17 mouse cellular contexts compared by ENCODE assay signal in genomic region chr9:27477079-27477687, GRCm38 (mm10).
A peak's percentile ranks its signal among the peaks of the same experiment; 100 is the strongest.
DNase-seq lines count a peak whose midpoint lies in the region; ATAC-seq and TF ChIP-seq lines count a peak whose summit lies in the region.
"Had no signal": no experiment of that assay in that cellular context is flagged by ENCODE, and none has a peak within 500 bp of the region (broad histone marks: within the 10 kb centered on the region; RNA-seq: fewer than 3 reads in every experiment).

No protein-coding gene starts in this region.

- no peaks in the 10 kb centered on the region for H3K36me3 ChIP-seq in lung, postnatal 0 days (ENCODE audit: insufficient read depth, low read length)
- H3K36me3 ChIP-seq in hindbrain, embryonic 14.5 days (replicated peaks; ENCODE audit: control insufficient read depth, insufficient read depth): no peaks in the 10 kb centered on the region
- no peaks in the 10 kb centered on the region for H3K36me3 ChIP-seq in neural tube, embryonic 14.5 days (ENCODE audit: control insufficient read depth, insufficient read depth, low read length)
- H3K36me3 ChIP-seq: heart, embryonic 12.5 days; limb, embryonic 13.5 days; liver, embryonic 15.5 days; midbrain, embryonic 12.5 days had no signal

- no peaks in the 10 kb centered on the region for H3K27me3 ChIP-seq in lung, postnatal 0 days (replicated peaks; ENCODE audit: insufficient read depth, low read length)
- no peaks in the 10 kb centered on the region for H3K27me3 ChIP-seq in hindbrain, embryonic 14.5 days (ENCODE audit: control insufficient read depth, insufficient read depth, low read length)
- H3K27me3 ChIP-seq in neural tube, embryonic 14.5 days (ENCODE audit: control insufficient read depth, insufficient read depth, low read length): no peaks in the 10 kb centered on the region
- H3K27me3 ChIP-seq: heart, embryonic 12.5 days; limb, embryonic 13.5 days; liver, embryonic 15.5 days; midbrain, embryonic 12.5 days had no signal

- no peak overlapping the region for H3K4me3 ChIP-seq in lung, postnatal 0 days (ENCODE audit: low read depth, low read length)
- H3K4me3 ChIP-seq in lung, adult 2 months (replicated peaks; ENCODE audit: extremely low read depth, low read depth, low read length): no peak overlapping the region
- H3K4me3 ChIP-seq in hindbrain, embryonic 14.5 days (replicated peaks; ENCODE audit: low read length): no peak overlapping the region
- H3K4me3 ChIP-seq in neural tube, embryonic 14.5 days (ENCODE audit: low read depth, low read length): no peak overlapping the region
- H3K4me3 ChIP-seq: heart, embryonic 12.5 days; limb, embryonic 13.5 days; liver, embryonic 15.5 days; midbrain, embryonic 12.5 days had no signal

- H3K9me3 ChIP-seq in lung, postnatal 0 days (ENCODE audit: low read length): no peaks in the 10 kb centered on the region
- no peaks in the 10 kb centered on the region for H3K9me3 ChIP-seq in hindbrain, embryonic 14.5 days (ENCODE audit: control insufficient read depth, low read length)
- no peaks in the 10 kb centered on the region for H3K9me3 ChIP-seq in neural tube, embryonic 14.5 days (ENCODE audit: control insufficient read depth, low read length)
- H3K9me3 ChIP-seq: limb, embryonic 13.5 days; liver, embryonic 15.5 days; midbrain, embryonic 12.5 days had no signal

- no peaks in the 10 kb centered on the region for H3K4me1 ChIP-seq in lung, postnatal 0 days (ENCODE audit: insufficient read depth, low read depth, low read length)
- no peaks in the 10 kb centered on the region for H3K4me1 ChIP-seq in lung, adult 2 months (ENCODE audit: control insufficient read depth, insufficient read depth, low read length)
- 0 out of 2 replicates have a peak, but pooled peaks cover 8% of the 10 kb centered on the region for H3K4me1 ChIP-seq in hindbrain, embryonic 14.5 days (replicated peaks; ENCODE audit: control insufficient read depth, insufficient read depth, low read length)
- no peaks in the 10 kb centered on the region for H3K4me1 ChIP-seq in neural tube, embryonic 14.5 days (ENCODE audit: control insufficient read depth, insufficient read depth, low read length)
- H3K4me1 ChIP-seq: limb, embryonic 13.5 days; liver, embryonic 15.5 days; midbrain, embryonic 12.5 days had no signal

- no peak overlapping the region for H3K9ac ChIP-seq in lung, postnatal 0 days (replicated peaks; ENCODE audit: low read depth)
- H3K9ac ChIP-seq in hindbrain, embryonic 14.5 days: no peak overlapping the region
- no peak overlapping the region for H3K9ac ChIP-seq in neural tube, embryonic 14.5 days (replicated peaks; ENCODE audit: low read depth, low read length)
- H3K9ac ChIP-seq: heart, embryonic 12.5 days; limb, embryonic 13.5 days; liver, embryonic 15.5 days; midbrain, embryonic 12.5 days had no signal

- no peak for TF ChIP-seq EP300 in lung, postnatal 0 days (IDR thresholded peaks at IDR 0.05)

- no peak overlapping the region for H3K4me2 ChIP-seq in lung, postnatal 0 days (replicated peaks; ENCODE audit: low read depth, low read length)
- no peak overlapping the region for H3K4me2 ChIP-seq in hindbrain, embryonic 14.5 days (replicated peaks)
- no peak overlapping the region for H3K4me2 ChIP-seq in neural tube, embryonic 14.5 days (ENCODE audit: low read depth, low read length)
- H3K4me2 ChIP-seq: heart, embryonic 12.5 days; limb, embryonic 13.5 days; liver, embryonic 15.5 days; midbrain, embryonic 12.5 days had no signal

- TF ChIP-seq CTCF in lung, postnatal 0 days (IDR thresholded peaks at IDR 0.05): no peak
- TF ChIP-seq CTCF in lung, adult 2 months (IDR thresholded peaks at IDR 0.05; ENCODE audit: insufficient read depth, low read length): no peak

- DNase-seq in cerebellum, adult 11 months: peak; percentile 13
- no peak for DNase-seq in lung, postnatal 0 days (ENCODE audit: low spot score)
- no peak for DNase-seq in lung, adult 2 months
- DNase-seq in hindbrain, embryonic 14.5 days (ENCODE audit: low spot score): no peak
- DNase-seq in frontal cortex, postnatal 36 days (ENCODE audit: low spot score in 2 of 2): no peak
- no peak for DNase-seq in thymus, adult 18-20 months
- DNase-seq: adrenal gland, postnatal 14 days; gastrocnemius, postnatal 25 days; heart, postnatal 4 days; kidney, adult 18-20 months; kidney, postnatal 36 days had no signal

- WGBS in lung, postnatal 0 days: 51% methylated on average over 4 of the region's 4 CpGs
- WGBS in lung, adult 2 months: 56% methylated on average over 4 of the region's 4 CpGs
- WGBS in hindbrain, embryonic 14.5 days: 36% methylated on average over 4 of the region's 4 CpGs
- 39% methylated on average over 4 of the region's 4 CpGs for WGBS in neural tube, embryonic 14.5 days

- TF ChIP-seq POLR2A in lung, adult 2 months (IDR thresholded peaks at IDR 0.05; ENCODE audit: borderline replicate concordance, extremely low read depth, low read depth, low read length): no peak

- ATAC-seq in cerebellum, adult (ENCODE audit: insufficient number of reproducible peaks, low FRiP score, low TSS enrichment): no peak
- ATAC-seq in lung, postnatal 0 days: peak; percentile 23; the same call in 1 of the 2 replicates
- peak; percentile 55; the same call in 1 of the 2 replicates for ATAC-seq in hindbrain, embryonic 14.5 days (ENCODE audit: low FRiP score)
- ATAC-seq in neural tube, embryonic 14.5 days (ENCODE audit: low read depth): peak; percentile 46; the same call in 1 of the 2 replicates

- H3K27ac ChIP-seq in lung, postnatal 0 days (ENCODE audit: low read length): no peak overlapping the region
- no peak overlapping the region for H3K27ac ChIP-seq in hindbrain, embryonic 14.5 days
- H3K27ac ChIP-seq in neural tube, embryonic 14.5 days (ENCODE audit: low read depth, low read length): no peak overlapping the region
- H3K27ac ChIP-seq: limb, embryonic 13.5 days; liver, embryonic 15.5 days; midbrain, embryonic 12.5 days had no signal
